Mouse (Mus musculus): ENCODE data around the gene Catsper1. TPM values are rescaled to one million over a fixed set of nuclear protein-coding genes. Genes with fewer than 3 reads are reported as not detected.

The Catsper1 gene
- polyA plus RNA-seq, 1 experiment from 2014 or later, result not detected

GRCm38 (mm10) chr19:5366175-5367052 lies 30.9 kb downstream of the Catsper1 start, which contains the start of gene Eif1ad:
Gene Eif1ad, plus strand, starts transcription at chr19:5366741.
- Histone ChIP-seq H3K4me3 (ENCODE audit: low read depth, low read length) (peak within 1 kb of the TSS; percentile 92), H3K9me3 (replicated peaks; ENCODE audit: control insufficient read depth, low read length) (no peaks in the 10 kb centered on the region), H3K4me1 (ENCODE audit: control insufficient read depth, low read depth, low read length) (peaks cover 29% of the 10 kb centered on the region), H3K4me2 (ENCODE audit: low read depth, low read length) (peak within 1 kb of the TSS; percentile 90), H3K36me3 (ENCODE audit: control insufficient read depth, insufficient read depth) (peaks cover 30% of the 10 kb centered on the region), H3K27me3 (ENCODE audit: control insufficient read depth, insufficient read depth, low read depth, low read length) (no peaks in the 10 kb centered on the region), H3K9ac (ENCODE audit: low read depth, low read length) (peak within 1 kb of the TSS; percentile 85), H3K27ac (ENCODE audit: low read length) (peak within 1 kb of the TSS; percentile 91)
- under 1% methylated on average over 89 of the region's 92 CpGs for WGBS (ENCODE audit: insufficient replicate concordance)
- ATAC-seq (ENCODE audit: low read depth), result peak; percentile 91

GRCm38 (mm10) chr19:5367053-5367359 lies 31.5 kb downstream of the Catsper1 start, which contains the start of gene Banf1:
Gene Banf1, minus strand, starts transcription at chr19:5367168.
- H3K4me1 ChIP-seq (ENCODE audit: control insufficient read depth, low read depth, low read length), result peaks cover 29% of the 10 kb centered on the region
- peaks cover 30% of the 10 kb centered on the region for H3K36me3 ChIP-seq (ENCODE audit: control insufficient read depth, insufficient read depth)
- H3K4me3 ChIP-seq (ENCODE audit: low read depth, low read length), result peak within 1 kb of the TSS; percentile 92
- H3K4me2 ChIP-seq (ENCODE audit: low read depth, low read length), result peak within 1 kb of the TSS; percentile 90
- 0% methylated on average over 33 of the region's 33 CpGs for WGBS (ENCODE audit: insufficient replicate concordance)
- peak within 1 kb of the TSS; percentile 85 for H3K9ac ChIP-seq (ENCODE audit: low read depth, low read length)
- H3K27ac ChIP-seq (ENCODE audit: low read length), result peak within 1 kb of the TSS; percentile 91
- no peaks in the 10 kb centered on the region for H3K9me3 ChIP-seq (replicated peaks; ENCODE audit: control insufficient read depth, low read length)
- peak; percentile 1; the same call in 1 of the 2 replicates for ATAC-seq (ENCODE audit: low read depth)
- H3K27me3 ChIP-seq (ENCODE audit: control insufficient read depth, insufficient read depth, low read depth, low read length), result no peaks in the 10 kb centered on the region

- Histone ChIP-seq H3K4me1 (ENCODE audit: control insufficient read depth, low read depth, low read length) (peaks cover 29% of the 10 kb centered on the region), H3K9me3 (replicated peaks; ENCODE audit: control insufficient read depth, low read length) (no peaks in the 10 kb centered on the region), H3K4me3 (ENCODE audit: low read depth, low read length) (peak overlapping the region; percentile 92), H3K27me3 (ENCODE audit: control insufficient read depth, insufficient read depth, low read depth, low read length) (no peaks in the 10 kb centered on the region), H3K27ac (ENCODE audit: low read length) (peak overlapping the region; percentile 91), H3K9ac (ENCODE audit: low read depth, low read length) (peak overlapping the region; percentile 85), H3K36me3 (ENCODE audit: control insufficient read depth, insufficient read depth) (peaks cover 30% of the 10 kb centered on the region), H3K4me2 (ENCODE audit: low read depth, low read length) (peak overlapping the region; percentile 90)
- WGBS (ENCODE audit: insufficient replicate concordance), result 8% methylated on average over 11 of the region's 11 CpGs
- no peak for ATAC-seq (ENCODE audit: low read depth)
Observed at GRCm38 (mm10) chr19:5367455-5367854, 31.9 kb downstream of the Catsper1 start.

GRCm38 (mm10) chr19:5370932-5371331 lies 35.4 kb downstream of the Catsper1 start:
- 82% methylated on average over 3 of the region's 3 CpGs for WGBS (ENCODE audit: insufficient replicate concordance)
- H3K4me3 ChIP-seq (ENCODE audit: low read depth, low read length), result no peak overlapping the region
- no peak overlapping the region for H3K4me2 ChIP-seq (ENCODE audit: low read depth, low read length)
- H3K9me3 ChIP-seq (replicated peaks; ENCODE audit: control insufficient read depth, low read length), result no peaks in the 10 kb centered on the region
- H3K4me1 ChIP-seq (ENCODE audit: control insufficient read depth, low read depth, low read length), result peaks cover 14% of the 10 kb centered on the region
- no peak overlapping the region for H3K9ac ChIP-seq (ENCODE audit: low read depth, low read length)
- peaks cover 26% of the 10 kb centered on the region for H3K36me3 ChIP-seq (ENCODE audit: control insufficient read depth, insufficient read depth)
- no peaks in the 10 kb centered on the region for H3K27me3 ChIP-seq (ENCODE audit: control insufficient read depth, insufficient read depth, low read depth, low read length)
- no peak overlapping the region for H3K27ac ChIP-seq (ENCODE audit: low read length)
- no peak for ATAC-seq (ENCODE audit: low read depth)

- Histone ChIP-seq H3K9me3 (replicated peaks; ENCODE audit: control insufficient read depth, low read length) (no peaks in the 10 kb centered on the region), H3K9ac (ENCODE audit: low read depth, low read length) (no peak overlapping the region), H3K4me1 (ENCODE audit: control insufficient read depth, low read depth, low read length) (peaks cover 8% of the 10 kb centered on the region), H3K4me2 (ENCODE audit: low read depth, low read length) (no peak overlapping the region), H3K27me3 (ENCODE audit: control insufficient read depth, insufficient read depth, low read depth, low read length) (no peaks in the 10 kb centered on the region), H3K36me3 (ENCODE audit: control insufficient read depth, insufficient read depth) (peaks cover 26% of the 10 kb centered on the region), H3K4me3 (ENCODE audit: low read depth, low read length) (no peak overlapping the region), H3K27ac (ENCODE audit: low read length) (no peak overlapping the region)
- no peak for ATAC-seq (ENCODE audit: low read depth)
- 79% methylated on average over 7 of the region's 7 CpGs for WGBS (ENCODE audit: insufficient replicate concordance)
Observed at GRCm38 (mm10) chr19:5372724-5373123, 37.2 kb downstream of the Catsper1 start.

GRCm38 (mm10) chr19:5374177-5374576 lies 38.6 kb downstream of the Catsper1 start:
- Histone ChIP-seq H3K27me3 (ENCODE audit: control insufficient read depth, insufficient read depth, low read depth, low read length) (no peaks in the 10 kb centered on the region), H3K27ac (ENCODE audit: low read length) (no peak overlapping the region), H3K4me1 (ENCODE audit: control insufficient read depth, low read depth, low read length) (no peaks in the 10 kb centered on the region), H3K4me2 (ENCODE audit: low read depth, low read length) (no peak overlapping the region), H3K36me3 (ENCODE audit: control insufficient read depth, insufficient read depth) (peaks cover 24% of the 10 kb centered on the region), H3K9ac (ENCODE audit: low read depth, low read length) (no peak overlapping the region), H3K4me3 (ENCODE audit: low read depth, low read length) (no peak overlapping the region), H3K9me3 (replicated peaks; ENCODE audit: control insufficient read depth, low read length) (no peaks in the 10 kb centered on the region)
- no peak for ATAC-seq (ENCODE audit: low read depth)
- 67% methylated on average over 4 of the region's 4 CpGs for WGBS (ENCODE audit: insufficient replicate concordance)

GRCm38 (mm10) chr19:5374748-5375147 lies 39.2 kb downstream of the Catsper1 start:
- Histone ChIP-seq H3K4me1 (ENCODE audit: control insufficient read depth, low read depth, low read length) (no peaks in the 10 kb centered on the region), H3K4me3 (ENCODE audit: low read depth, low read length) (no peak overlapping the region), H3K9me3 (replicated peaks; ENCODE audit: control insufficient read depth, low read length) (no peaks in the 10 kb centered on the region), H3K4me2 (ENCODE audit: low read depth, low read length) (no peak overlapping the region), H3K36me3 (ENCODE audit: control insufficient read depth, insufficient read depth) (peaks cover 25% of the 10 kb centered on the region), H3K27me3 (ENCODE audit: control insufficient read depth, insufficient read depth, low read depth, low read length) (no peaks in the 10 kb centered on the region), H3K9ac (ENCODE audit: low read depth, low read length) (no peak overlapping the region), H3K27ac (ENCODE audit: low read length) (no peak overlapping the region)
- WGBS (ENCODE audit: insufficient replicate concordance), result 70% methylated on average over 4 of the region's 4 CpGs
- ATAC-seq (ENCODE audit: low read depth), result no peak

GRCm38 (mm10) chr19:5377446-5377845 lies 41.9 kb downstream of the Catsper1 start:
- 72% methylated on average over 1 of the region's 1 CpGs for WGBS (ENCODE audit: insufficient replicate concordance)
- H3K9ac ChIP-seq (ENCODE audit: low read depth, low read length), result no peak overlapping the region
- no peaks in the 10 kb centered on the region for H3K9me3 ChIP-seq (replicated peaks; ENCODE audit: control insufficient read depth, low read length)
- peaks cover 36% of the 10 kb centered on the region for H3K36me3 ChIP-seq (ENCODE audit: control insufficient read depth, insufficient read depth)
- no peak for ATAC-seq (ENCODE audit: low read depth)
- H3K27me3 ChIP-seq (ENCODE audit: control insufficient read depth, insufficient read depth, low read depth, low read length), result no peaks in the 10 kb centered on the region
- H3K4me3 ChIP-seq (ENCODE audit: low read depth, low read length), result no peak overlapping the region
- H3K27ac ChIP-seq (ENCODE audit: low read length), result no peak overlapping the region
- no peaks in the 10 kb centered on the region for H3K4me1 ChIP-seq (ENCODE audit: control insufficient read depth, low read depth, low read length)
- no peak overlapping the region for H3K4me2 ChIP-seq (ENCODE audit: low read depth, low read length)

- no peak overlapping the region for H3K4me2 ChIP-seq (ENCODE audit: low read depth, low read length)
- H3K4me1 ChIP-seq (ENCODE audit: control insufficient read depth, low read depth, low read length), result peaks cover 17% of the 10 kb centered on the region
- H3K9me3 ChIP-seq (replicated peaks; ENCODE audit: control insufficient read depth, low read length), result no peaks in the 10 kb centered on the region
- 89% methylated on average over 12 of the region's 12 CpGs for WGBS (ENCODE audit: insufficient replicate concordance)
- peaks cover 64% of the 10 kb centered on the region for H3K36me3 ChIP-seq (ENCODE audit: control insufficient read depth, insufficient read depth)
- ATAC-seq (ENCODE audit: low read depth), result no peak
- no peak overlapping the region for H3K4me3 ChIP-seq (ENCODE audit: low read depth, low read length)
- H3K27me3 ChIP-seq (ENCODE audit: control insufficient read depth, insufficient read depth, low read depth, low read length), result no peaks in the 10 kb centered on the region
- H3K9ac ChIP-seq (ENCODE audit: low read depth, low read length), result no peak overlapping the region
- no peak overlapping the region for H3K27ac ChIP-seq (ENCODE audit: low read length)
Observed at GRCm38 (mm10) chr19:5383326-5383725, 47.8 kb downstream of the Catsper1 start.

All from liver, embryonic 16.5 days (tissue).